Mouse (Mus musculus): ENCODE results near the gene Ccr1l1. TPM values are rescaled to one million over a fixed set of nuclear protein-coding genes. Genes with fewer than 3 reads are reported as not detected.
"Not testable (repeated sequence)": the region's sequence is repeated elsewhere in the genome, so short reads cannot be mapped to it uniquely, and the experiment has no call there.

Gene Ccr1l1
- polyA plus RNA-seq, 1 experiment from 2014 or later = not detected

- no peaks in the 10 kb centered on the region for H3K4me1 ChIP-seq
- no peaks in the 10 kb centered on the region for H3K9me3 ChIP-seq (replicated peaks)
- no peak for ATAC-seq (ENCODE audit: insufficient number of reproducible peaks, low FRiP score, low TSS enrichment, low read depth)
- no peaks in the 10 kb centered on the region for H3K27me3 ChIP-seq
- H3K9ac ChIP-seq = no peak overlapping the region
- no peak overlapping the region for H3K4me2 ChIP-seq (replicated peaks)
- no peak overlapping the region for H3K27ac ChIP-seq (replicated peaks)
- H3K4me3 ChIP-seq (replicated peaks) = no peak overlapping the region
- H3K36me3 ChIP-seq = no peaks in the 10 kb centered on the region
Measured at GRCm38 (mm10) chr9:123984943-123985342, 6.7 kb upstream of the Ccr1l1 start.

GRCm38 (mm10) chr9:123982720-123983119 is 4.5 kb upstream of the Ccr1l1 start:
- Histone ChIP-seq H3K4me1 (no peaks in the 10 kb centered on the region), H3K27ac (replicated peaks) (no peak overlapping the region), H3K4me3 (replicated peaks) (no peak overlapping the region), H3K36me3 (no peaks in the 10 kb centered on the region), H3K4me2 (replicated peaks) (no peak overlapping the region), H3K27me3 (no peaks in the 10 kb centered on the region), H3K9me3 (replicated peaks) (no peaks in the 10 kb centered on the region), H3K9ac (no peak overlapping the region)
- 70% methylated on average over 1 of the region's 1 CpGs for WGBS
- ATAC-seq (ENCODE audit: insufficient number of reproducible peaks, low FRiP score, low TSS enrichment, low read depth) = no peak

- ATAC-seq (ENCODE audit: insufficient number of reproducible peaks, low FRiP score, low TSS enrichment, low read depth) = no peak
- no peak overlapping the region for H3K27ac ChIP-seq (replicated peaks)
- no peak overlapping the region for H3K4me3 ChIP-seq (replicated peaks)
- H3K9me3 ChIP-seq (replicated peaks) = no peaks in the 10 kb centered on the region
- no peak overlapping the region for H3K4me2 ChIP-seq (replicated peaks)
- 72% methylated on average over 4 of the region's 4 CpGs for WGBS
- H3K27me3 ChIP-seq = no peaks in the 10 kb centered on the region
- no peak overlapping the region for H3K9ac ChIP-seq
- no peaks in the 10 kb centered on the region for H3K4me1 ChIP-seq
- no peaks in the 10 kb centered on the region for H3K36me3 ChIP-seq
Measured at GRCm38 (mm10) chr9:123981909-123982308, 3.7 kb upstream of the Ccr1l1 start.

GRCm38 (mm10) chr9:123980858-123981475 is 2.8 kb upstream of the Ccr1l1 start:
- not testable (repeated sequence) for H3K9me3 ChIP-seq (replicated peaks); ATAC-seq (ENCODE audit: insufficient number of reproducible peaks, low FRiP score, low TSS enrichment, low read depth); H3K36me3 ChIP-seq; H3K9ac ChIP-seq; H3K27ac ChIP-seq (replicated peaks); H3K4me1 ChIP-seq; H3K4me3 ChIP-seq (replicated peaks); H3K4me2 ChIP-seq (replicated peaks); H3K27me3 ChIP-seq
- no CpG with 5 or more reads among the region's 3 CpGs for WGBS

GRCm38 (mm10) chr9:123976876-123977663 is 1.1 kb downstream of the Ccr1l1 start:
- no peak overlapping the region for H3K9ac ChIP-seq
- H3K4me3 ChIP-seq (replicated peaks) = no peak overlapping the region
- no peak overlapping the region for H3K27ac ChIP-seq (replicated peaks)
- H3K9me3 ChIP-seq (replicated peaks) = no peaks in the 10 kb centered on the region
- WGBS = 76% methylated on average over 9 of the region's 9 CpGs
- no peaks in the 10 kb centered on the region for H3K36me3 ChIP-seq
- H3K4me2 ChIP-seq (replicated peaks) = no peak overlapping the region
- ATAC-seq (ENCODE audit: insufficient number of reproducible peaks, low FRiP score, low TSS enrichment, low read depth) = no peak
- H3K4me1 ChIP-seq = no peaks in the 10 kb centered on the region
- no peaks in the 10 kb centered on the region for H3K27me3 ChIP-seq

- no peak for ATAC-seq (ENCODE audit: insufficient number of reproducible peaks, low FRiP score, low TSS enrichment, low read depth)
- Histone ChIP-seq H3K4me3 (replicated peaks) (no peak overlapping the region), H3K4me1 (no peaks in the 10 kb centered on the region), H3K36me3 (no peaks in the 10 kb centered on the region), H3K27ac (replicated peaks) (no peak overlapping the region), H3K27me3 (no peaks in the 10 kb centered on the region), H3K4me2 (replicated peaks) (no peak overlapping the region), H3K9me3 (replicated peaks) (no peaks in the 10 kb centered on the region), H3K9ac (no peak overlapping the region)
- WGBS = 55% methylated on average over 2 of the region's 2 CpGs
Measured at GRCm38 (mm10) chr9:123975630-123976029, 2.6 kb downstream of the Ccr1l1 start.

- Histone ChIP-seq H3K36me3 (no peaks in the 10 kb centered on the region), H3K4me1 (no peaks in the 10 kb centered on the region), H3K4me3 (replicated peaks) (no peak within 1 kb of the TSS), H3K27me3 (no peaks in the 10 kb centered on the region), H3K9ac (no peak within 1 kb of the TSS), H3K4me2 (replicated peaks) (no peak within 1 kb of the TSS), H3K27ac (replicated peaks) (no peak within 1 kb of the TSS), H3K9me3 (replicated peaks) (no peaks in the 10 kb centered on the region)
- 77% methylated on average over 1 of the region's 1 CpGs for WGBS
- ATAC-seq (ENCODE audit: insufficient number of reproducible peaks, low FRiP score, low TSS enrichment, low read depth) = no peak
Measured at GRCm38 (mm10) chr9:123968290-123968912, 9.8 kb downstream of the Ccr1l1 start, which contains the start of gene Ccr1. Gene Ccr1 (minus strand): TSS chr9:123968692.

- not testable (repeated sequence) for H3K4me3 ChIP-seq (replicated peaks); H3K27ac ChIP-seq (replicated peaks); H3K4me2 ChIP-seq (replicated peaks); H3K9ac ChIP-seq; H3K4me1 ChIP-seq; H3K27me3 ChIP-seq; H3K9me3 ChIP-seq (replicated peaks); H3K36me3 ChIP-seq; ATAC-seq (ENCODE audit: insufficient number of reproducible peaks, low FRiP score, low TSS enrichment, low read depth)
- WGBS = 83% methylated on average over 1 of the region's 4 CpGs
Measured at GRCm38 (mm10) chr9:123966858-123967495, 11.2 kb downstream of the Ccr1l1 start.

- H3K4me3 ChIP-seq (replicated peaks) = no peak overlapping the region
- whole genome bisulfite sequencing = 72% methylated on average over 3 of the region's 3 CpGs
- ATAC-seq (ENCODE audit: insufficient number of reproducible peaks, low FRiP score, low TSS enrichment, low read depth) = no peak
- H3K4me2 ChIP-seq (replicated peaks) = no peak overlapping the region
- no peaks in the 10 kb centered on the region for H3K9me3 ChIP-seq (replicated peaks)
- H3K27me3 ChIP-seq = no peaks in the 10 kb centered on the region
- no peaks in the 10 kb centered on the region for H3K4me1 ChIP-seq
- no peak overlapping the region for H3K9ac ChIP-seq
- no peak overlapping the region for H3K27ac ChIP-seq (replicated peaks)
- H3K36me3 ChIP-seq = no peaks in the 10 kb centered on the region
Measured at GRCm38 (mm10) chr9:123964776-123965175, 13.4 kb downstream of the Ccr1l1 start.

GRCm38 (mm10) chr9:123960161-123960560 is 18.0 kb downstream of the Ccr1l1 start:
- Histone ChIP-seq H3K27ac (replicated peaks) (no peak overlapping the region), H3K9me3 (replicated peaks) (no peaks in the 10 kb centered on the region), H3K4me3 (replicated peaks) (no peak overlapping the region), H3K27me3 (no peaks in the 10 kb centered on the region), H3K4me2 (replicated peaks) (no peak overlapping the region), H3K9ac (no peak overlapping the region), H3K4me1 (no peaks in the 10 kb centered on the region), H3K36me3 (no peaks in the 10 kb centered on the region)
- 77% methylated on average over 1 of the region's 1 CpGs for WGBS
- ATAC-seq (ENCODE audit: insufficient number of reproducible peaks, low FRiP score, low TSS enrichment, low read depth) = no peak

- 72% methylated on average over 3 of the region's 3 CpGs for WGBS
- H3K36me3 ChIP-seq = no peaks in the 10 kb centered on the region
- no peak overlapping the region for H3K27ac ChIP-seq (replicated peaks)
- no peaks in the 10 kb centered on the region for H3K4me1 ChIP-seq
- H3K9me3 ChIP-seq (replicated peaks) = no peaks in the 10 kb centered on the region
- H3K4me3 ChIP-seq (replicated peaks) = no peak overlapping the region
- H3K27me3 ChIP-seq = no peaks in the 10 kb centered on the region
- no peak overlapping the region for H3K9ac ChIP-seq
- no peak for ATAC-seq (ENCODE audit: insufficient number of reproducible peaks, low FRiP score, low TSS enrichment, low read depth)
- H3K4me2 ChIP-seq (replicated peaks) = no peak overlapping the region
Measured at GRCm38 (mm10) chr9:123957911-123958413, 20.2 kb downstream of the Ccr1l1 start.
